Mouse (Mus musculus) olfactory bulb, adult 2 months (tissue): ENCODE data around the gene Sorbs2. TPM values are rescaled to one million over a fixed set of nuclear protein-coding genes. Genes with fewer than 3 reads are reported as not detected.

Experiments
- H3K27ac ChIP-seq: fragments of 200-500 bp; 2 replicates; pipeline ENCODE4 v1.5.1; 2012; ENCODE audit warnings: low read depth, low read length; ENCODE audit not compliant: insufficient read depth
- H3K4me1 ChIP-seq: fragments of 200-500 bp; 2 replicates; pipeline ENCODE4 v1.6.1; 2012; ENCODE audit warnings: low read length; ENCODE audit not compliant: control insufficient read depth, insufficient read depth
- H3K4me3 ChIP-seq: fragments of 200-500 bp; 2 replicates; pipeline ENCODE4 v1.5.1; 2012; ENCODE audit warnings: mild to moderate bottlenecking, low read depth, low read length, moderate library complexity; ENCODE audit not compliant: insufficient read depth
- CTCF ChIP-seq: fragments of 200-500 bp; IDR thresholded peaks from 2 replicates; pipeline ENCODE4 v1.5.1; 2012; ENCODE audit warnings: low read depth, mild to moderate bottlenecking, low read length, moderate library complexity; ENCODE audit not compliant: insufficient read depth
- POLR2A ChIP-seq: fragments of 200-500 bp; IDR thresholded peaks from 2 replicates; pipeline ENCODE4 v1.6.1; 2012; ENCODE audit warnings: mild to moderate bottlenecking, low read depth, low read length, moderate library complexity; ENCODE audit not compliant: insufficient read depth
- WGBS: fragments of 180-500 bp; shearing (Covaris S2); methylation state at CpG from one replicate; pipeline ENCODE4 v1.1.7; 2018; 5-methylcytosine and 5-hydroxymethylcytosine counted together
- polyA plus RNA-seq: library from polyadenylated mRNA; stranded (reverse); fragments of >200 nt; gene quantifications from 2 replicates; pipeline ENCODE4 v1.2.4, GENCODE M21; 2012; ENCODE audit warnings: low replicate concordance; ENCODE audit not compliant: missing spikeins, insufficient read depth, insufficient read length

Gene Sorbs2
- polyA plus RNA-seq, 1 experiment: not detected

GRCm38 (mm10) chr8:45627246-45628241 is 120.0 kb downstream of the Sorbs2 start:
- no peaks in the 10 kb centered on the region for H3K4me1 ChIP-seq
- peak overlapping the region; percentile 74 for H3K4me3 ChIP-seq
- TF ChIP-seq POLR2A (peak; percentile 58), CTCF (no peak)
- WGBS: 1% methylated on average over 28 of the region's 28 CpGs
- peak overlapping the region; percentile 84 for H3K27ac ChIP-seq

- WGBS: 7% methylated on average over 9 of the region's 9 CpGs
- Histone ChIP-seq H3K4me3 (peak overlapping the region; percentile 26), H3K4me1 (no peaks in the 10 kb centered on the region), H3K27ac (no peak overlapping the region)
- TF ChIP-seq POLR2A (no peak), CTCF (no peak)
These were observed 121.0 kb downstream of the Sorbs2 start for GRCm38 (mm10) chr8:45628421-45629065.

- Histone ChIP-seq H3K4me1 (no peaks in the 10 kb centered on the region), H3K4me3 (peak overlapping the region; percentile 26), H3K27ac (no peak overlapping the region)
- TF ChIP-seq CTCF (no peak), POLR2A (no peak)
- WGBS: 39% methylated on average over 8 of the region's 8 CpGs
These were observed 121.5 kb downstream of the Sorbs2 start for GRCm38 (mm10) chr8:45629066-45629430.

GRCm38 (mm10) chr8:45631023-45631422 is 123.4 kb downstream of the Sorbs2 start:
- H3K4me3 ChIP-seq: no peak overlapping the region
- 80% methylated on average over 8 of the region's 8 CpGs for WGBS
- H3K4me1 ChIP-seq: no peaks in the 10 kb centered on the region
- no peak for TF ChIP-seq POLR2A
- TF ChIP-seq CTCF: no peak
- H3K27ac ChIP-seq: no peak overlapping the region

GRCm38 (mm10) chr8:45635155-45635554 is 127.6 kb downstream of the Sorbs2 start:
- no peak for TF ChIP-seq CTCF
- TF ChIP-seq POLR2A: no peak
- Histone ChIP-seq H3K4me3 (no peak overlapping the region), H3K4me1 (no peaks in the 10 kb centered on the region), H3K27ac (no peak overlapping the region)
- WGBS: 51% methylated on average over 6 of the region's 6 CpGs

GRCm38 (mm10) chr8:45637745-45638144 is 130.2 kb downstream of the Sorbs2 start:
- Histone ChIP-seq H3K4me1 (no peaks in the 10 kb centered on the region), H3K27ac (no peak overlapping the region), H3K4me3 (no peak overlapping the region)
- no peak for TF ChIP-seq CTCF
- no peak for TF ChIP-seq POLR2A
- 98% methylated on average over 1 of the region's 1 CpGs for WGBS

GRCm38 (mm10) chr8:45639444-45639843 is 131.9 kb downstream of the Sorbs2 start:
- H3K4me3 ChIP-seq: no peak overlapping the region
- no peak overlapping the region; the same call in 1 of the 2 replicates for H3K27ac ChIP-seq
- TF ChIP-seq CTCF (no peak), POLR2A (no peak)
- H3K4me1 ChIP-seq: no peaks in the 10 kb centered on the region

- Histone ChIP-seq H3K4me3 (no peak overlapping the region), H3K27ac (no peak overlapping the region), H3K4me1 (peaks cover 2% of the 10 kb centered on the region; the same call in 1 of the 2 replicates)
- WGBS: 29% methylated on average over 2 of the region's 2 CpGs
- TF ChIP-seq POLR2A (no peak), CTCF (no peak)
These were observed 137.1 kb downstream of the Sorbs2 start for GRCm38 (mm10) chr8:45644651-45645050.

GRCm38 (mm10) chr8:45649063-45649462 is 141.5 kb downstream of the Sorbs2 start:
- TF ChIP-seq POLR2A: no peak
- no peak for TF ChIP-seq CTCF
- Histone ChIP-seq H3K4me3 (no peak overlapping the region), H3K27ac (no peak overlapping the region), H3K4me1 (peaks cover 2% of the 10 kb centered on the region; the same call in 1 of the 2 replicates)
- WGBS: 86% methylated on average over 7 of the region's 7 CpGs
